Mouse (Mus musculus) ES-E14 (cell line): ENCODE data around the gene Rdh1.

ENCODE experiments used
- CHD2 ChIP-seq: IDR thresholded peaks from 2 replicates; pipeline ENCODE4 v1.6.1; 2014; ENCODE audit warnings: mild to moderate bottlenecking, low read depth, low read length, inconsistent platforms
- HCFC1 ChIP-seq: IDR thresholded peaks from 2 replicates; pipeline ENCODE4 v1.6.1; 2012; ENCODE audit warnings: low read length, inconsistent platforms, borderline replicate concordance; ENCODE audit not compliant: insufficient read depth
- MAFK ChIP-seq: IDR thresholded peaks from 2 replicates; pipeline ENCODE4 v1.6.1; 2014; ENCODE audit warnings: mild to moderate bottlenecking, low read depth, low read length, inconsistent platforms; ENCODE audit not compliant: insufficient read depth
- ZC3H11A ChIP-seq: IDR thresholded peaks from 2 replicates; pipeline ENCODE4 v1.6.1; 2012; ENCODE audit warnings: low read depth, mild to moderate bottlenecking, inconsistent platforms, low read length, borderline replicate concordance

GRCm38 (mm10) chr10:127710331-127710730 is 49.2 kb upstream of the Rdh1 start:
- no peak for TF ChIP-seq MAFK
- TF ChIP-seq ZC3H11A = no peak
- TF ChIP-seq HCFC1 = no peak
- TF ChIP-seq CHD2 = no peak
